Mouse (Mus musculus) forebrain, embryonic 14.5 days (tissue): ENCODE measurements around the gene Acad10. TPM values are rescaled to one million over a fixed set of nuclear protein-coding genes. Genes with fewer than 3 reads are reported as not detected.

Source experiments
- ATAC-seq: fragments of 200-750 bp; cut with Nextera tagmentation; 2 replicates; pipeline ENCODE4 v1.8.0; 2017; ENCODE audit warnings: mild to moderate bottlenecking, moderate library complexity
- DNase-seq: peaks from one replicate; pipeline ENCODE4 v3.0.0-alpha.2; 2015; ENCODE audit warnings: low spot score
- H3K27ac ChIP-seq: fragments of 300-500 bp; sonication (generic); 2 replicates; pipeline ENCODE4 v1.5.1; 2014; ENCODE audit warnings: low read depth, mild to moderate bottlenecking, control low read depth, low read length, moderate library complexity
- H3K27me3 ChIP-seq: fragments of 300-500 bp; sonication (generic); replicated peaks from 2 replicates; pipeline ENCODE4 v1.6.1; 2014; ENCODE audit warnings: low read length, control low read depth, mixed read lengths; ENCODE audit not compliant: control insufficient read depth, insufficient read depth
- H3K36me3 ChIP-seq: fragments of 300-500 bp; sonication (generic); 2 replicates; pipeline ENCODE4 v1.6.1; 2014; ENCODE audit warnings: low read length, control low read depth; ENCODE audit not compliant: control insufficient read depth, insufficient read depth
- H3K4me1 ChIP-seq: fragments of 300-500 bp; sonication (generic); 2 replicates; pipeline ENCODE4 v1.6.1; 2014; ENCODE audit warnings: antibody characterized with exemption, low read length, control low read depth; ENCODE audit not compliant: control insufficient read depth, insufficient read depth
- H3K4me2 ChIP-seq: fragments of 300-500 bp; sonication (generic); 2 replicates; pipeline ENCODE4 v1.6.1; 2014; ENCODE audit warnings: mild to moderate bottlenecking, control low read depth, low read length
- H3K4me3 ChIP-seq: fragments of 300-500 bp; sonication (generic); 2 replicates; pipeline ENCODE4 v1.5.1; 2014; ENCODE audit warnings: low read depth, low read length, control low read depth
- H3K9ac ChIP-seq: fragments of 300-500 bp; sonication (generic); 2 replicates; pipeline ENCODE4 v1.6.1; 2014; ENCODE audit warnings: mild to moderate bottlenecking, low read length, control low read depth, moderate library complexity
- H3K9me3 ChIP-seq: fragments of 300-500 bp; sonication (generic); replicated peaks from 2 replicates; pipeline ENCODE4 v1.6.1; 2016; ENCODE audit warnings: low read length, control low read depth, mixed read lengths; ENCODE audit not compliant: control insufficient read depth
- WGBS: fragments of 180-500 bp; shearing (Covaris S2); extraction: QIAGEN DNeasy Blood & Tissue Kit; methylation state at CpG from one replicate; pipeline ENCODE4 v1.1.7; 2014; 5-methylcytosine and 5-hydroxymethylcytosine counted together
- polyA plus RNA-seq: library from polyadenylated mRNA; unstranded; fragments of >200 nt; fragmentation: Nextera tagmentation; extraction: Ambion mirVana; gene quantifications from 2 replicates; pipeline ENCODE4 v1.2.1, GENCODE M21; 2014

The Acad10 gene
- polyA plus RNA-seq, 1 experiment from 2014 or later = 1.1 TPM

- no peaks in the 10 kb centered on the region for H3K36me3 ChIP-seq
- no peaks in the 10 kb centered on the region for H3K9me3 ChIP-seq
- DNase-seq (no peak), ATAC-seq (no peak)
- H3K27ac ChIP-seq = no peak overlapping the region
- H3K27me3 ChIP-seq = no peaks in the 10 kb centered on the region
- no peak overlapping the region for H3K9ac ChIP-seq
- 84% methylated on average over 6 of the region's 6 CpGs for WGBS
- no peaks in the 10 kb centered on the region for H3K4me1 ChIP-seq
- H3K4me3 ChIP-seq = no peak overlapping the region
- no peak overlapping the region for H3K4me2 ChIP-seq
These were observed 73.8 kb downstream of the Acad10 start for GRCm38 (mm10) chr5:121586400-121587039.

- no peaks in the 10 kb centered on the region for H3K27me3 ChIP-seq
- no peak overlapping the region for H3K9ac ChIP-seq
- no peak overlapping the region for H3K27ac ChIP-seq
- no peak for DNase-seq
- no peak overlapping the region for H3K4me2 ChIP-seq
- no peak for ATAC-seq
- H3K4me1 ChIP-seq = no peaks in the 10 kb centered on the region
- H3K9me3 ChIP-seq = no peaks in the 10 kb centered on the region
- no peaks in the 10 kb centered on the region for H3K36me3 ChIP-seq
- 85% methylated on average over 5 of the region's 5 CpGs for WGBS
- no peak overlapping the region for H3K4me3 ChIP-seq
These were observed 74.6 kb downstream of the Acad10 start for GRCm38 (mm10) chr5:121585699-121586098.

GRCm38 (mm10) chr5:121585005-121585404, 75.3 kb downstream of the Acad10 start:
- no peak for ATAC-seq
- no peaks in the 10 kb centered on the region for H3K9me3 ChIP-seq
- no peak overlapping the region for H3K27ac ChIP-seq
- 96% methylated on average over 10 of the region's 10 CpGs for WGBS
- H3K4me1 ChIP-seq = no peaks in the 10 kb centered on the region
- no peak overlapping the region for H3K9ac ChIP-seq
- no peak for DNase-seq
- H3K27me3 ChIP-seq = no peaks in the 10 kb centered on the region
- H3K4me2 ChIP-seq = no peak overlapping the region
- no peak overlapping the region for H3K4me3 ChIP-seq
- H3K36me3 ChIP-seq = no peaks in the 10 kb centered on the region

GRCm38 (mm10) chr5:121583765-121584501, 76.4 kb downstream of the Acad10 start:
- 60% methylated on average over 12 of the region's 12 CpGs for WGBS
- ATAC-seq = no peak
- Histone ChIP-seq H3K27me3 (no peaks in the 10 kb centered on the region), H3K27ac (no peak overlapping the region), H3K9ac (no peak overlapping the region), H3K36me3 (peaks cover 10% of the 10 kb centered on the region), H3K4me1 (no peaks in the 10 kb centered on the region), H3K4me3 (no peak overlapping the region), H3K4me2 (no peak overlapping the region), H3K9me3 (no peaks in the 10 kb centered on the region)
- DNase-seq = peak; percentile 25

GRCm38 (mm10) chr5:121581945-121582344, 78.4 kb downstream of the Acad10 start:
- peaks cover 16% of the 10 kb centered on the region for H3K36me3 ChIP-seq
- WGBS = 92% methylated on average over 8 of the region's 8 CpGs
- no peak overlapping the region for H3K9ac ChIP-seq
- no peaks in the 10 kb centered on the region for H3K9me3 ChIP-seq
- DNase-seq (no peak), ATAC-seq (no peak)
- H3K4me3 ChIP-seq = no peak overlapping the region
- no peak overlapping the region for H3K4me2 ChIP-seq
- no peaks in the 10 kb centered on the region for H3K27me3 ChIP-seq
- no peak overlapping the region for H3K27ac ChIP-seq
- H3K4me1 ChIP-seq = no peaks in the 10 kb centered on the region

- Histone ChIP-seq H3K9ac (no peak overlapping the region), H3K36me3 (peaks cover 29% of the 10 kb centered on the region), H3K4me2 (no peak overlapping the region), H3K4me1 (no peaks in the 10 kb centered on the region), H3K9me3 (no peaks in the 10 kb centered on the region), H3K27me3 (no peaks in the 10 kb centered on the region), H3K27ac (no peak overlapping the region), H3K4me3 (no peak overlapping the region)
- DNase-seq (no peak), ATAC-seq (no peak)
- WGBS = 93% methylated on average over 11 of the region's 11 CpGs
These were observed 83.3 kb downstream of the Acad10 start for GRCm38 (mm10) chr5:121576927-121577488.

- no peaks in the 10 kb centered on the region for H3K4me1 ChIP-seq
- H3K4me2 ChIP-seq = no peak overlapping the region
- no peak overlapping the region for H3K4me3 ChIP-seq
- no peaks in the 10 kb centered on the region for H3K9me3 ChIP-seq
- no peaks in the 10 kb centered on the region for H3K27me3 ChIP-seq
- peaks cover 35% of the 10 kb centered on the region for H3K36me3 ChIP-seq
- WGBS = 96% methylated on average over 11 of the region's 11 CpGs
- no peak for ATAC-seq
- no peak for DNase-seq
- H3K27ac ChIP-seq = no peak overlapping the region
- no peak overlapping the region for H3K9ac ChIP-seq
These were observed 84.4 kb downstream of the Acad10 start for GRCm38 (mm10) chr5:121575867-121576266.

GRCm38 (mm10) chr5:121574145-121574544, 86.2 kb downstream of the Acad10 start:
- H3K4me1 ChIP-seq = no peaks in the 10 kb centered on the region
- H3K27me3 ChIP-seq = no peaks in the 10 kb centered on the region
- H3K4me2 ChIP-seq = no peak overlapping the region
- H3K27ac ChIP-seq = no peak overlapping the region
- ATAC-seq (no peak), DNase-seq (no peak)
- H3K9ac ChIP-seq = no peak overlapping the region
- no peak overlapping the region for H3K4me3 ChIP-seq
- WGBS = 90% methylated on average over 13 of the region's 13 CpGs
- H3K36me3 ChIP-seq = peaks cover 32% of the 10 kb centered on the region
- H3K9me3 ChIP-seq = no peaks in the 10 kb centered on the region
